Mouse (Mus musculus) kidney, postnatal 4 days (tissue): ENCODE measurements at regions not wholly inside any gene's neighbourhood (a gene's known extent, or its start where the extent isn't known, plus 50 kb on each side); places are given as distances from the start of the nearest gene placed in this dataset.
A peak's percentile ranks its signal among the peaks of the same experiment; 100 is the strongest.

ENCODE experiments used
- DNase-seq, 2 experiments: peaks; one replicate each; pipeline ENCODE4 v3.0.0; 2021; ENCODE audit warnings: mixed read lengths in 2 of 2

GRCm38 (mm10) chr8:92209081-92209480 is 148.3 kb upstream of the Irx5 start:
- DNase-seq, result peak in 1 of 2 experiments; percentile 25

- DNase-seq, result no peak
Observed at GRCm38 (mm10) chr8:92195635-92196034, 161.8 kb upstream of the Irx5 start.

- DNase-seq, result no peak
Observed at GRCm38 (mm10) chr8:92194065-92194464, 163.4 kb upstream of the Irx5 start.

- no peak for DNase-seq
Observed at GRCm38 (mm10) chr8:92190261-92191025, 167.0 kb upstream of the Irx5 start.

GRCm38 (mm10) chr8:92183331-92183730 is 174.1 kb upstream of the Irx5 start:
- no peak for DNase-seq

GRCm38 (mm10) chr8:92180651-92181050 is 176.8 kb upstream of the Irx5 start:
- no peak for DNase-seq

GRCm38 (mm10) chr8:92179327-92179726 is 178.1 kb upstream of the Irx5 start:
- DNase-seq, result no peak

- no peak for DNase-seq
Observed at GRCm38 (mm10) chr8:92176101-92176500, 181.3 kb upstream of the Irx5 start.

- DNase-seq, result no peak
Observed at GRCm38 (mm10) chr8:92174106-92174505, 183.3 kb upstream of the Irx5 start.

- DNase-seq, result no peak
Observed at GRCm38 (mm10) chr8:92171578-92171977, 185.8 kb upstream of the Irx5 start.

- peak; percentile 8 to 17 for DNase-seq
Observed at GRCm38 (mm10) chr8:92167340-92167783, 190.1 kb upstream of the Irx5 start.

- DNase-seq, result no peak
Observed at GRCm38 (mm10) chr8:92165306-92165705, 192.1 kb upstream of the Irx5 start.

GRCm38 (mm10) chr8:92164496-92164895 is 192.9 kb upstream of the Irx5 start:
- DNase-seq, result no peak

GRCm38 (mm10) chr8:92161002-92161401 is 196.4 kb upstream of the Irx5 start:
- no peak for DNase-seq

GRCm38 (mm10) chr8:92158219-92158618 is 199.2 kb upstream of the Irx5 start:
- DNase-seq, result no peak

- DNase-seq, result no peak
Observed at GRCm38 (mm10) chr8:92152478-92152877, 204.9 kb upstream of the Irx5 start.

GRCm38 (mm10) chr8:92147672-92148071 is 209.8 kb upstream of the Irx5 start:
- DNase-seq, result no peak

- DNase-seq, result peak; percentile 26 to 43
Observed at GRCm38 (mm10) chr8:92137091-92137882, 220.1 kb upstream of the Irx5 start.

- DNase-seq, result no peak
Observed at GRCm38 (mm10) chr8:92136413-92136812, 221.0 kb upstream of the Irx5 start.

GRCm38 (mm10) chr8:92134434-92134833 is 223.0 kb upstream of the Irx5 start:
- no peak for DNase-seq

GRCm38 (mm10) chr8:92133484-92134406 is 223.7 kb upstream of the Irx5 start:
- DNase-seq, result no peak

GRCm38 (mm10) chr8:92132949-92133348 is 224.5 kb upstream of the Irx5 start:
- DNase-seq, result no peak

GRCm38 (mm10) chr8:92132526-92132925 is 224.9 kb upstream of the Irx5 start:
- DNase-seq, result no peak
